Mouse (Mus musculus): Measurements from ENCODE around the gene Gpr25.

DNA sequence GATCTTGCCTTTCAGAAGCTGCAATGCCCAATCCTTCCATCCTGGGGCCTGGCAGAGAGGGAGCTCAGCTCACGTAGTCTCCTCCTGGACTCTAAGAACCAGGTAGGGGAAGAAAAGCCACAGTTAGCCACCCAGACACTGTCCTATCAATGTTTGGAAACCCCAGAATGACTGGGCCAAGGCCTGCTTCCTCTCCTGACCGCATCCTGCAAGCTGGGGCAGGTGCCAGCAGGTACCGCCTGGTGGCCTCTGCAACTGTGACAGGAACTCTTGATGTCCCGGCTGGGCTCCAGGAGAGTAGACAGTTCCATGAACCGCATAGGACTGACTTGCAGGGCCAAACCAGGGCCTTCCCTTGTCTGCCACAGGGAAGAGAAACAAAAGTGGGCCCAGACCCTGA is 13.3 kb downstream of the Gpr25 start:
- TF ChIP-seq POLR2A (IDR thresholded peaks at IDR 0.05; ENCODE audit: insufficient read depth, low read depth, low read length), result no peak
- no peak for TF ChIP-seq CTCF (IDR thresholded peaks at IDR 0.05)
- TF ChIP-seq EP300 (IDR thresholded peaks at IDR 0.05; ENCODE audit: insufficient read depth, low read depth, low read length), result no peak
